Mouse (Mus musculus): Measurements from ENCODE around the gene Zfp536. TPM values are rescaled to one million over a fixed set of nuclear protein-coding genes. Genes with fewer than 3 reads are reported as not detected.

Zfp536 gene
- polyA plus RNA-seq, 1 experiment from 2014 or later, result 14.9 TPM

- Histone ChIP-seq H3K9ac (ENCODE audit: low read length) (no peak overlapping the region), H3K36me3 (ENCODE audit: control insufficient read depth, insufficient read depth, low read length) (no peaks in the 10 kb centered on the region), H3K27ac (ENCODE audit: low read length) (no peak overlapping the region), H3K27me3 (ENCODE audit: control insufficient read depth, insufficient read depth, low read length) (no peaks in the 10 kb centered on the region), H3K9me3 (replicated peaks; ENCODE audit: control insufficient read depth, low read length) (no peaks in the 10 kb centered on the region), H3K4me2 (ENCODE audit: low read depth, low read length) (no peak overlapping the region), H3K4me1 (ENCODE audit: control insufficient read depth, insufficient read depth, low read length) (no peaks in the 10 kb centered on the region), H3K4me3 (replicated peaks; ENCODE audit: low read length) (no peak overlapping the region)
- ATAC-seq (ENCODE audit: insufficient read depth, low FRiP score), result no peak
- WGBS, result 90% methylated on average over 7 of the region's 7 CpGs
Observed at GRCm38 (mm10) chr7:37542951-37543350, 230.5 kb downstream of the Zfp536 start.

GRCm38 (mm10) chr7:37531166-37531565 lies 242.3 kb downstream of the Zfp536 start:
- no peak overlapping the region for H3K27ac ChIP-seq (ENCODE audit: low read length)
- WGBS, result 89% methylated on average over 2 of the region's 2 CpGs

GRCm38 (mm10) chr7:37528311-37528710 lies 245.1 kb downstream of the Zfp536 start:
- H3K9me3 ChIP-seq (replicated peaks; ENCODE audit: control insufficient read depth, low read length), result no peaks in the 10 kb centered on the region

More at GRCm38 (mm10) chr7:37531166-37531565, 242.3 kb downstream of the Zfp536 start:
- Histone ChIP-seq H3K9ac (ENCODE audit: low read length) (no peak overlapping the region), H3K4me3 (replicated peaks; ENCODE audit: low read length) (no peak overlapping the region), H3K4me2 (ENCODE audit: low read depth, low read length) (no peak overlapping the region), H3K27me3 (ENCODE audit: control insufficient read depth, insufficient read depth, low read length) (no peaks in the 10 kb centered on the region), H3K4me1 (ENCODE audit: control insufficient read depth, insufficient read depth, low read length) (peaks cover 3% of the 10 kb centered on the region; the same call in 1 of the 2 replicates), H3K36me3 (ENCODE audit: control insufficient read depth, insufficient read depth, low read length) (no peaks in the 10 kb centered on the region), H3K9me3 (replicated peaks; ENCODE audit: control insufficient read depth, low read length) (no peaks in the 10 kb centered on the region)
- ATAC-seq (ENCODE audit: insufficient read depth, low FRiP score), result no peak

GRCm38 (mm10) chr7:37527890-37528289 lies 245.6 kb downstream of the Zfp536 start:
- Histone ChIP-seq H3K9ac (ENCODE audit: low read length) (no peak overlapping the region), H3K27ac (ENCODE audit: low read length) (no peak overlapping the region), H3K36me3 (ENCODE audit: control insufficient read depth, insufficient read depth, low read length) (no peaks in the 10 kb centered on the region), H3K4me2 (ENCODE audit: low read depth, low read length) (no peak overlapping the region), H3K4me1 (ENCODE audit: control insufficient read depth, insufficient read depth, low read length) (peaks cover 3% of the 10 kb centered on the region; the same call in 1 of the 2 replicates), H3K27me3 (ENCODE audit: control insufficient read depth, insufficient read depth, low read length) (no peaks in the 10 kb centered on the region), H3K4me3 (replicated peaks; ENCODE audit: low read length) (no peak overlapping the region), H3K9me3 (replicated peaks; ENCODE audit: control insufficient read depth, low read length) (no peaks in the 10 kb centered on the region)
- 49% methylated on average over 2 of the region's 2 CpGs for WGBS
- ATAC-seq (ENCODE audit: insufficient read depth, low FRiP score), result no peak

More at GRCm38 (mm10) chr7:37528311-37528710, 245.1 kb downstream of the Zfp536 start:
- H3K9ac ChIP-seq (ENCODE audit: low read length), result no peak overlapping the region
- H3K27ac ChIP-seq (ENCODE audit: low read length), result no peak overlapping the region
- H3K4me2 ChIP-seq (ENCODE audit: low read depth, low read length), result no peak overlapping the region
- H3K4me1 ChIP-seq (ENCODE audit: control insufficient read depth, insufficient read depth, low read length), result peaks cover 3% of the 10 kb centered on the region; the same call in 1 of the 2 replicates
- no peaks in the 10 kb centered on the region for H3K36me3 ChIP-seq (ENCODE audit: control insufficient read depth, insufficient read depth, low read length)
- no peak for ATAC-seq (ENCODE audit: insufficient read depth, low FRiP score)
- H3K4me3 ChIP-seq (replicated peaks; ENCODE audit: low read length), result no peak overlapping the region
- no peaks in the 10 kb centered on the region for H3K27me3 ChIP-seq (ENCODE audit: control insufficient read depth, insufficient read depth, low read length)
- 86% methylated on average over 9 of the region's 9 CpGs for WGBS

DNA sequence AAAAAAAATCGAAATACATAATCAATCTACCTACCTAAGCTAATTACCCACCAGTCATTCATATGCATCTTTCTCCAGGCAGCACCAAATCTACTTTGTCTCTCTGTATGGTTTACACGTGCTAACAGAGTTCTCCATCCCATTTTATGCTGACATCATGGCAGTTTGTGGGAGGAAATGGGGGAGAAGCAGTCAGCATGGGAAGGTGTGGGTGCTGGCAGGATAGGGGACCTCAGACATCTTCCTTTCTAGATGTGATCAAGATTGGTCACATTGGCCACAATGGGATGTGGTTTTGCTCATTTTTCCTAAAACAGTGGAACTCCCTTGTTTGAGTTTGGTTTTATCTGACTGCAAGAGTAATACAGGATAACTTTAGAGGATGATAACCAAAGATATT lies 252.0 kb downstream of the Zfp536 start:
- no peaks in the 10 kb centered on the region for H3K4me1 ChIP-seq (ENCODE audit: control insufficient read depth, insufficient read depth, low read length)
- no peak overlapping the region for H3K4me3 ChIP-seq (replicated peaks; ENCODE audit: low read length)
- no peak overlapping the region for H3K9ac ChIP-seq (ENCODE audit: low read length)
- H3K9me3 ChIP-seq (replicated peaks; ENCODE audit: control insufficient read depth, low read length), result no peaks in the 10 kb centered on the region
- H3K27ac ChIP-seq (ENCODE audit: low read length), result no peak overlapping the region
- H3K4me2 ChIP-seq (ENCODE audit: low read depth, low read length), result no peak overlapping the region
- no peaks in the 10 kb centered on the region for H3K27me3 ChIP-seq (ENCODE audit: control insufficient read depth, insufficient read depth, low read length)
- no peak for ATAC-seq (ENCODE audit: insufficient read depth, low FRiP score)
- H3K36me3 ChIP-seq (ENCODE audit: control insufficient read depth, insufficient read depth, low read length), result no peaks in the 10 kb centered on the region
- WGBS, result 64% methylated on average over 2 of the region's 2 CpGs

GRCm38 (mm10) chr7:37510933-37511675 lies 262.3 kb downstream of the Zfp536 start:
- Histone ChIP-seq H3K4me1 (ENCODE audit: control insufficient read depth, insufficient read depth, low read length) (no peaks in the 10 kb centered on the region), H3K9ac (ENCODE audit: low read length) (no peak overlapping the region), H3K27me3 (ENCODE audit: control insufficient read depth, insufficient read depth, low read length) (no peaks in the 10 kb centered on the region), H3K27ac (ENCODE audit: low read length) (no peak overlapping the region), H3K4me3 (replicated peaks; ENCODE audit: low read length) (no peak overlapping the region), H3K36me3 (ENCODE audit: control insufficient read depth, insufficient read depth, low read length) (no peaks in the 10 kb centered on the region), H3K4me2 (ENCODE audit: low read depth, low read length) (no peak overlapping the region), H3K9me3 (replicated peaks; ENCODE audit: control insufficient read depth, low read length) (no peaks in the 10 kb centered on the region)
- ATAC-seq (ENCODE audit: insufficient read depth, low FRiP score), result no peak
- 74% methylated on average over 8 of the region's 8 CpGs for WGBS

DNA sequence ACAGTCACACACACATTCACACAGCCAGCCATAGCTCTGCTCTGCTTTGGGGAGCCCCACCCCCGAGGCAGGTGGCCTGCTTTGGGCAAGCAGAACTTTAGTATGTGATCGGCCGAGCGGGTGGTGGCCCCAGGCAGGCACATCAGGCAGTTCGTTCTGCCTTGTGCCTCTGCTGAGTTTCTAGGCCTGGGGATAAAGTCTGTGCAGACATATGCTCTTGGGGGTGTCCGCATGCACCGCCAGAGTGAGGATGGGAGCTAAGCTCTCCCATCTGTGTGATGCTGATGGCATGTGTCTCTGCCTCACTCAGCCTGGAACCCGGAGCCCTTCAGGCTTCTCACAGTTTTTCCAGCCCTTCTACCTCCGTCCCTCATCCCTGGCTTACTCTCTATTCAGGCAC lies 263.7 kb downstream of the Zfp536 start:
- no peaks in the 10 kb centered on the region for H3K4me1 ChIP-seq (ENCODE audit: control insufficient read depth, insufficient read depth, low read length)
- H3K4me3 ChIP-seq (replicated peaks; ENCODE audit: low read length), result no peak overlapping the region
- H3K9me3 ChIP-seq (replicated peaks; ENCODE audit: control insufficient read depth, low read length), result no peaks in the 10 kb centered on the region
- H3K4me2 ChIP-seq (ENCODE audit: low read depth, low read length), result no peak overlapping the region
- H3K9ac ChIP-seq (ENCODE audit: low read length), result no peak overlapping the region
- WGBS, result 72% methylated on average over 9 of the region's 9 CpGs
- H3K27me3 ChIP-seq (ENCODE audit: control insufficient read depth, insufficient read depth, low read length), result no peaks in the 10 kb centered on the region
- H3K27ac ChIP-seq (ENCODE audit: low read length), result no peak overlapping the region
- H3K36me3 ChIP-seq (ENCODE audit: control insufficient read depth, insufficient read depth, low read length), result no peaks in the 10 kb centered on the region
- ATAC-seq (ENCODE audit: insufficient read depth, low FRiP score), result no peak

DNA sequence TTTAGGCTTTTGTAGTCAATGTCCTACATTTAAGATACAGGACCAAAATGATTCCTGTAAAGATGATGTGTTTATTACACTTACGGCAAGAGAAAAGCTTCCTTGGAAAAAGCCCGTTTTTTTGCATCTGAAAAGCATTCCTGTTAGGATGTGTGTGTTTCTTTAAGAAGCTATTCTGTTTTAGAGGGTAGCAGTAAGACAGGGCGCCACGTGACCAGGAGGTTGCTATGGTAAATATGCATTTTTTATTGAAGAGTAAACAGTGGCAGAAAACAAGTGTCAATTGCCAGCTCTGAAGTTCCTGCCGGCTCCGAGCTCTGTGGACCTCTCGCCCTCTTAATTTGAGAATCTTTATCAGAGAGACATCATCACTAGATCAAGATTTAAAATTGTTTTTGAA lies 267.9 kb downstream of the Zfp536 start:
- no peaks in the 10 kb centered on the region for H3K4me1 ChIP-seq (ENCODE audit: control insufficient read depth, insufficient read depth, low read length)
- no peak for ATAC-seq (ENCODE audit: insufficient read depth, low FRiP score)
- no peaks in the 10 kb centered on the region for H3K9me3 ChIP-seq (replicated peaks; ENCODE audit: control insufficient read depth, low read length)
- H3K36me3 ChIP-seq (ENCODE audit: control insufficient read depth, insufficient read depth, low read length), result no peaks in the 10 kb centered on the region
- H3K9ac ChIP-seq (ENCODE audit: low read length), result no peak overlapping the region
- no peaks in the 10 kb centered on the region for H3K27me3 ChIP-seq (ENCODE audit: control insufficient read depth, insufficient read depth, low read length)
- no peak overlapping the region for H3K27ac ChIP-seq (ENCODE audit: low read length)
- 50% methylated on average over 7 of the region's 7 CpGs for WGBS
- H3K4me2 ChIP-seq (ENCODE audit: low read depth, low read length), result no peak overlapping the region
- H3K4me3 ChIP-seq (replicated peaks; ENCODE audit: low read length), result no peak overlapping the region

DNA sequence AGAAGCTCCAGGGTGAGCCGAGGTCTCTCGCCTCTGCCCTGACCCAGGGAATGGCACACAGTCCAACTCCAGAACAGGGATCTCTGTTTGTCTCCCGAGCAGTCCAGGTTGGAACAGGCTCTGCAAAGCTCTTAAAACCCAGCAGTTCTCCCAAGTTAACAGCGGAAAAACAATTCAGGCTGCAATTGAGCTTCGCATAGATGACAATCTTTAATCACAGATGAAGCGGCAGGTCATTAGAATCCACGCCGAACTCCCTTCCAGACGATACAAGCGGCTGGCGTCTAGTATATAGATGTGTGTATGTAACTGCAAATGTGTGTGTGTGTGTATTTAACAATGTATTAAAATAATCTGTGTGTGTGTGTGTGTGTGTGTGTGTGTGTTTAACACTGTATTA lies 268.3 kb downstream of the Zfp536 start:
- Histone ChIP-seq H3K9me3 (replicated peaks; ENCODE audit: control insufficient read depth, low read length) (no peaks in the 10 kb centered on the region), H3K4me2 (ENCODE audit: low read depth, low read length) (no peak overlapping the region), H3K4me1 (ENCODE audit: control insufficient read depth, insufficient read depth, low read length) (no peaks in the 10 kb centered on the region), H3K9ac (ENCODE audit: low read length) (no peak overlapping the region), H3K4me3 (replicated peaks; ENCODE audit: low read length) (no peak overlapping the region), H3K27me3 (ENCODE audit: control insufficient read depth, insufficient read depth, low read length) (no peaks in the 10 kb centered on the region), H3K27ac (ENCODE audit: low read length) (no peak overlapping the region), H3K36me3 (ENCODE audit: control insufficient read depth, insufficient read depth, low read length) (no peaks in the 10 kb centered on the region)
- WGBS, result 64% methylated on average over 11 of the region's 11 CpGs
- ATAC-seq (ENCODE audit: insufficient read depth, low FRiP score), result no peak

Measured in stomach, embryonic 16.5 days (tissue).